Mouse (Mus musculus) stomach, postnatal 0 days (tissue): ENCODE data around the gene Mex3d.

ENCODE experiments used
- CTCF ChIP-seq: IDR thresholded peaks from 2 replicates; pipeline ENCODE4 v1.5.1; 2016; ENCODE audit warnings: antibody characterized with exemption, low read depth, mild to moderate bottlenecking, moderate library complexity
- EP300 ChIP-seq: optimal IDR thresholded peaks from 2 replicates; pipeline ENCODE3; 2016; ENCODE audit warnings: antibody characterized with exemption

GRCm38 (mm10) chr10:80356001-80356682 is 31.3 kb downstream of the Mex3d start, which contains the start of gene Plk5:
- no peak for TF ChIP-seq CTCF
- no peak for TF ChIP-seq EP300
